ENCODE assay signal across 9 mouse cellular contexts in the genomic region with DNA sequence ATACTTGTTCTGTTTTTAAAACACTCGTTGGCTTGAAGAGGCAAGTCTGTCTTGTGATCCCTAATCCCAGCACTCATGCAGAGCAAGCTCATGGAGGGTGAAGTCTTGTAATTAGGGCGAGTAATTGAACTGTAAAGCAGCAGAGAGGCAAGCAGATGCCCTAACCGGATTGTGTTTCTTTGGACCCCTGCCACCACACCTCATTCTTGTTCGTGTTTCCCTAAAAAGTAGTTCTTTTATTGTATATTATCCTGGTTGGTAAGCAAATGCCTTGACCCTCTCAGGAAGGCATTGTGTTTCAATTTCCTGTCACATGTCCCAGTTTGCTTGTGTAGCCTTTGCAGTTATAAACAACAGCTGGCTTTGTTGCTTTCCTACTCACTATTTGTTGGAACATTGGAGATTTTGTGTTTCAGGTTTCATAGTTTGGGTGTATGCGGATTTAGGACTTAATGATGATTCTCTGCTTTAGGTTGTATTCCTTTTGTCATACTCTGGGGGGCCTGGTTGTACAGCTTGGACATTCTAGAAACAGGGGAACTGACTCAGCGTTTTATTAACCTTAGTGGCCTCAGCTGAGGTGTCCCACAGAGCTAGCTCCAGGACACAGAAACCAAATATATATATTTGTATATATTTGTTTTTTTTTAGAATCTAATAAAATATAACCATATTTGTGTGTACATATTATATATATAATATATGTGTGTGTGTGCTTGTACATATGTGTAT. TPM values are rescaled to one million over a fixed set of nuclear protein-coding genes. Genes with fewer than 3 reads are reported as not detected.
DNase-seq lines count a peak whose midpoint lies in the region; ATAC-seq and TF ChIP-seq lines count a peak whose summit lies in the region.
"Had no signal": no experiment of that assay in that cellular context is flagged by ENCODE, and none has a peak within 500 bp of the region (broad histone marks: within the 10 kb centered on the region; RNA-seq: fewer than 3 reads in every experiment).

No protein-coding gene starts in this region.

- DNase-seq in gastrocnemius, adult 18-20 months (ENCODE audit: low spot score), result peak; percentile 5
- DNase-seq in gastrocnemius, postnatal 14 days, result no peak
- DNase-seq in midbrain, embryonic 10.5 days (ENCODE audit: low spot score), result no peak
- no peak for DNase-seq in frontal cortex, postnatal 14 days (ENCODE audit: low spot score in 2 of 2)
- DNase-seq in left cerebral cortex, postnatal 25 days (ENCODE audit: low spot score in 2 of 2), result no peak

- WGBS in midbrain, embryonic 16.5 days, result 57% methylated on average over 6 of the region's 6 CpGs
- WGBS in midbrain, embryonic 10.5 days, result 67% methylated on average over 6 of the region's 6 CpGs
- WGBS in small intestine, adult 2 months, result 56% methylated on average over 6 of the region's 6 CpGs

- no peak overlapping the region for H3K9ac ChIP-seq in midbrain, embryonic 16.5 days (ENCODE audit: low read depth, low read length)
- H3K9ac ChIP-seq: forebrain, embryonic 15.5 days had no signal

- H3K36me3 ChIP-seq in midbrain, embryonic 16.5 days (ENCODE audit: control insufficient read depth, insufficient read depth, low read length), result peaks cover under 1% of the 10 kb centered on the region; the same call in 1 of the 2 replicates
- H3K36me3 ChIP-seq in midbrain, embryonic 10.5 days, result peaks cover 28% of the 10 kb centered on the region
- peaks cover 16% of the 10 kb centered on the region for H3K36me3 ChIP-seq in small intestine, adult 2 months (ENCODE audit: control insufficient read depth, insufficient read depth, low read length)

- peaks cover 16% of the 10 kb centered on the region for H3K4me1 ChIP-seq in midbrain, embryonic 16.5 days (ENCODE audit: control insufficient read depth, insufficient read depth, low read length)
- H3K4me1 ChIP-seq in midbrain, embryonic 10.5 days, result peaks cover 13% of the 10 kb centered on the region
- peaks cover 2% of the 10 kb centered on the region; the same call in 1 of the 2 replicates for H3K4me1 ChIP-seq in small intestine, adult 2 months (ENCODE audit: control insufficient read depth, insufficient read depth, insufficient read length, low read length)

- no peaks in the 10 kb centered on the region for H3K27me3 ChIP-seq in midbrain, embryonic 16.5 days (ENCODE audit: control insufficient read depth, insufficient read depth, low read depth, low read length)
- H3K27me3 ChIP-seq in midbrain, embryonic 10.5 days (ENCODE audit: low read depth, poor library complexity, severe bottlenecking), result no peaks in the 10 kb centered on the region
- H3K27me3 ChIP-seq in small intestine, adult 2 months (ENCODE audit: control insufficient read depth, insufficient read depth, low read length), result no peaks in the 10 kb centered on the region
- H3K27me3 ChIP-seq: forebrain, embryonic 15.5 days had no signal

- intact Hi-C loops in gastrocnemius, postnatal 14 days (cut with DNase I; ENCODE audit: low total_unique reads), result no loop called here
- intact Hi-C loops in left cerebral cortex, postnatal 25 days (cut with DNase I), result no loop called here

- ATAC-seq in midbrain, embryonic 16.5 days, result no peak
- ATAC-seq in hematopoietic stem cell, adult 5-6 weeks (replicated peaks in 1 of 2; ENCODE audit: insufficient read depth in 1 of 2, low FRiP score in 2 of 2, low TSS enrichment in 1 of 2, low read depth in 1 of 2, poor library complexity in 2 of 2, severe bottlenecking in 2 of 2), result 0 out of 4 replicates have a peak, but pooled peaks have one; percentile 27 to 41
- ATAC-seq: forebrain, embryonic 15.5 days had no signal

- no peak for TF ChIP-seq CTCF in small intestine, adult 2 months (IDR thresholded peaks at IDR 0.05; ENCODE audit: extremely low read depth, insufficient read length, insufficient replicate concordance, low read depth, low read length)

- no peaks in the 10 kb centered on the region for H3K9me3 ChIP-seq in midbrain, embryonic 16.5 days (replicated peaks; ENCODE audit: control insufficient read depth, low read length, poor library complexity, severe bottlenecking)
- H3K9me3 ChIP-seq in midbrain, embryonic 10.5 days (replicated peaks), result no peaks in the 10 kb centered on the region
- H3K9me3 ChIP-seq: forebrain, embryonic 15.5 days had no signal

- H3K4me2 ChIP-seq in midbrain, embryonic 16.5 days (ENCODE audit: low read length), result no peak overlapping the region
- H3K4me2 ChIP-seq: forebrain, embryonic 15.5 days had no signal

- TF ChIP-seq POLR2A in small intestine, adult 2 months (IDR thresholded peaks at IDR 0.05; ENCODE audit: low read depth, low read length), result no peak

- no peak overlapping the region for H3K4me3 ChIP-seq in midbrain, embryonic 16.5 days (ENCODE audit: low read depth, low read length)
- H3K4me3 ChIP-seq in midbrain, embryonic 10.5 days, result no peak overlapping the region
- no peak overlapping the region for H3K4me3 ChIP-seq in small intestine, adult 2 months (ENCODE audit: low read depth, low read length)
- H3K4me3 ChIP-seq: forebrain, embryonic 15.5 days had no signal

- H3K27ac ChIP-seq in midbrain, embryonic 16.5 days (ENCODE audit: low read length), result 0 out of 2 replicates have a peak overlapping the region, but pooled peaks have one; percentile 28
- no peak overlapping the region for H3K27ac ChIP-seq in midbrain, embryonic 10.5 days (replicated peaks)
- H3K27ac ChIP-seq in small intestine, adult 2 months (ENCODE audit: insufficient read depth, low read depth, low read length), result 0 out of 2 replicates have a peak overlapping the region, but pooled peaks have one; percentile 6
- H3K27ac ChIP-seq: forebrain, embryonic 15.5 days had no signal

RNA-seq across cellular contexts. Expression of a gene that starts 6.1 kb away (rescaled TPM):
- 10 to 100 TPM; 40.7 to 45.6 TPM for total RNA-seq in gastrocnemius, adult 18-20 months (2021)
- 10 to 100 TPM; 42.6 TPM for total RNA-seq in gastrocnemius, postnatal 14 days (2021)
- polyA plus RNA-seq in midbrain, embryonic 16.5 days (2015; fragmentation: Nextera tagmentation; extraction: Ambion mirVana), result 151 and 153 TPM in 2 replicates
- 167 and 169 TPM in 2 replicates for polyA plus RNA-seq in midbrain, embryonic 10.5 days (2016; fragmentation: Nextera tagmentation; extraction: Ambion mirVana)
- total RNA-seq in hematopoietic stem cell, adult 5-6 weeks (2017), result 73.4 and 97.7 TPM in 2 replicates
- polyA plus RNA-seq in small intestine, adult 2 months (2012; rRNA removed), result 87.2 and 140 TPM in 2 replicates
- 10 to 100 TPM; 93.3 to 98.2 TPM for total RNA-seq in left cerebral cortex, postnatal 25 days (2021)

RNA-seq across cellular contexts. Expression of a gene that starts 16.5 kb away (rescaled TPM):
- total RNA-seq in gastrocnemius, adult 18-20 months (2021), result 1 to 10 TPM in 1 of 2 experiments, under 1 TPM in 1; 0.89 to 1.4 TPM
- total RNA-seq in gastrocnemius, postnatal 14 days (2021), result 1 to 10 TPM; 2.8 to 3.9 TPM
- polyA plus RNA-seq in midbrain, embryonic 16.5 days (2015; fragmentation: Nextera tagmentation; extraction: Ambion mirVana), result 11.4 and 12.2 TPM in 2 replicates
- 0.98 and 1.1 TPM in 2 replicates for polyA plus RNA-seq in midbrain, embryonic 10.5 days (2016; fragmentation: Nextera tagmentation; extraction: Ambion mirVana)
- total RNA-seq in hematopoietic stem cell, adult 5-6 weeks (2017), result 3.7 and 6.9 TPM in 2 replicates
- 12.5 and 24.0 TPM in 2 replicates for polyA plus RNA-seq in small intestine, adult 2 months (2012; rRNA removed)
- total RNA-seq in left cerebral cortex, postnatal 25 days (2021), result 10 to 100 TPM; 26.5 to 29.2 TPM

RNA-seq across cellular contexts. Expression of a gene that starts 23.9 kb away (rescaled TPM):
- total RNA-seq in gastrocnemius, adult 18-20 months (2021), result under 1 TPM; 0.07 to 0.25 TPM
- total RNA-seq in gastrocnemius, postnatal 14 days (2021), result under 1 TPM; 0.57 to 0.66 TPM
- polyA plus RNA-seq in midbrain, embryonic 16.5 days (2015; fragmentation: Nextera tagmentation; extraction: Ambion mirVana), result 22.0 and 25.3 TPM in 2 replicates
- 0.65 and 1.2 TPM in 2 replicates for polyA plus RNA-seq in midbrain, embryonic 10.5 days (2016; fragmentation: Nextera tagmentation; extraction: Ambion mirVana)
- 0.31 and 1.5 TPM in 2 replicates for total RNA-seq in hematopoietic stem cell, adult 5-6 weeks (2017)
- 0.53 and 0.80 TPM in 2 replicates for polyA plus RNA-seq in small intestine, adult 2 months (2012; rRNA removed)
- total RNA-seq in left cerebral cortex, postnatal 25 days (2021), result 10 to 100 TPM; 58.0 to 61.9 TPM

RNA-seq across cellular contexts. Expression of a gene that starts 41.7 kb away (rescaled TPM):
- total RNA-seq in gastrocnemius, adult 18-20 months (2021), result 10 to 100 TPM; 16.1 to 16.8 TPM
- total RNA-seq in gastrocnemius, postnatal 14 days (2021), result 10 to 100 TPM; 11.3 to 13.3 TPM
- polyA plus RNA-seq in midbrain, embryonic 16.5 days (2015; fragmentation: Nextera tagmentation; extraction: Ambion mirVana), result 57.3 and 60.9 TPM in 2 replicates
- 22.0 and 22.5 TPM in 2 replicates for polyA plus RNA-seq in midbrain, embryonic 10.5 days (2016; fragmentation: Nextera tagmentation; extraction: Ambion mirVana)
- 29.1 and 42.8 TPM in 2 replicates for total RNA-seq in hematopoietic stem cell, adult 5-6 weeks (2017)
- polyA plus RNA-seq in small intestine, adult 2 months (2012; rRNA removed), result 46.3 and 85.4 TPM in 2 replicates
- 100 to 1,000 TPM; 112 to 113 TPM for total RNA-seq in left cerebral cortex, postnatal 25 days (2021)

RNA-seq across cellular contexts. Expression of a gene that starts 50.2 kb away (rescaled TPM):
- 10 to 100 TPM; 25.0 to 28.1 TPM for total RNA-seq in gastrocnemius, adult 18-20 months (2021)
- total RNA-seq in gastrocnemius, postnatal 14 days (2021), result 10 to 100 TPM; 23.9 to 26.1 TPM
- 87.9 and 93.2 TPM in 2 replicates for polyA plus RNA-seq in midbrain, embryonic 16.5 days (2015; fragmentation: Nextera tagmentation; extraction: Ambion mirVana)
- 115 and 129 TPM in 2 replicates for polyA plus RNA-seq in midbrain, embryonic 10.5 days (2016; fragmentation: Nextera tagmentation; extraction: Ambion mirVana)
- 53.7 and 73.8 TPM in 2 replicates for total RNA-seq in hematopoietic stem cell, adult 5-6 weeks (2017)
- 57.3 and 65.5 TPM in 2 replicates for polyA plus RNA-seq in small intestine, adult 2 months (2012; rRNA removed)
- total RNA-seq in left cerebral cortex, postnatal 25 days (2021), result 10 to 100 TPM; 44.0 to 52.3 TPM

Comparison
In these comparisons a context has a peak if more than half of its experiments do, and no peak if none do; other contexts are left out.
1. RNA of a gene that starts 23.9 kb away (total RNA-seq): 58.0 to 61.9 TPM in left cerebral cortex, postnatal 25 days; 0.31 to 1.5 TPM in hematopoietic stem cell, adult 5-6 weeks, 0.57 to 0.66 TPM in gastrocnemius, postnatal 14 days and 0.07 to 0.25 TPM in gastrocnemius, adult 18-20 months; every median in the first group is over 10 times any median in the second.